Mouse (Mus musculus): ENCODE results near the gene Cptp.

Gene Cptp

GRCm38 (mm10) chr4:155869317-155870033 lies at the start of gene Cptp, which contains the start of gene Ints11:
TSS of gene Cptp (minus strand) at chr4:155869440.
TSS of gene Ints11 (plus strand) at chr4:155869546.
- DNase-seq (ENCODE audit: low spot score), result peak; percentile 84

DNA sequence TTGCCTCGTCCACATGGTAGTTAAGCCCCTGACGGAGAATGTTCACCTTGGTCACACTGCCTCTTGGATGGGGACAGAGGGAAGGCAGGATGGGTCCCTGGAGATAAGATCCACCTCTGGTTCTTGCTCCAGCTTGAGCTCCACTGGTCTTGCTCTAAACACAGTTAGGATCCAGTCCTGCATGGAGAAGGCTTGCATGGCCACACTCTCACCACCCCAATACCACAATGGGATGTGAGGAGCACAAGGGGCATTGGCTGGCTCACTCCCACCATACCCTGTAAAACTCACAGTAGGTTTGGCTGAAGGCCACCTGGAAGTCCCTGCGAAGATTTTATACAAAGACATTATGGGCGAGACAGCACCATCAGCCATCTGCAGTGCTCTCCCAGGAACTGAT lies 39.5 kb upstream of the Cptp start:
- DNase-seq (ENCODE audit: low spot score), result no peak

GRCm38 (mm10) chr4:155908281-155908680 lies 39.0 kb upstream of the Cptp start:
- no peak for DNase-seq (ENCODE audit: low spot score)

DNA sequence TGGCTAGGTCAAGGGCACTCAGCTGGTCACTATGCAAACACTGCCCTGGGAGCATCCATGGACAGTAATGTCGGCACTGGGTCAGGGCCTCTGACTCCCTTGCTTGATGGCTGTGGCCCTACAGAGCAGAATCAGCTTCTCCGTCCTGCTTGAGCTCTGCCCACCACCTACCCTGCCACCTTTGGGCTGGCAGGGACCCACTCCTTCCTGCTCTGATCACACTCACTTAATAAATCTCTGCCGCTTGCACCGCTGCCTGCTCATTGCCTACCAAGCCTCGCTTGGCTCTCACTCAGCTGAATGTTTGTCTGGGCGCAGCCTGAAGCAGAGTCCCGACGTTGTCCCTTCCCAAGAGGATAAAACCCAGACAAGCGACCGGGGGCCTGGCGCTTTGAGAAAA lies 37.8 kb upstream of the Cptp start:
- no peak for DNase-seq (ENCODE audit: low spot score)

DNA sequence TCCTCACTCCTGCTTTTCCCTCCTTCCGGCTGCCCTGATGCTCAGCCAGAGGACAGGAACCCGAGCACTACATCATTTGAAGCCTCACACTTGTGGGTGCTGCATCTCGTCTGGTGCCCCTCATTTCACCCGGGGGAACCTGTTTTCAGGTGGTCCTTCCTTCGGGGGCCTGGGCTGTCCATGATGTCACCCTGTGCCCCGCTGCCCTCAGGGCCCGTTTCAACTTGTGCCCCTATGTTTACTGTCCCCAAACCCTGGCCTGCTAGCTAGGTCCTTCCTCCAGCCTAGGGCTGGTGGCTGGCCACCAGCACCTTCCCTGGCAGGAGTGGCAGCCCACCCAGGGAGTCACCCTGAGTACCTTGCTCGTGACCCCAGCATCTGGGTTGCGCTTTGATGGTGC lies 36.9 kb upstream of the Cptp start:
- DNase-seq (ENCODE audit: low spot score), result no peak

- DNase-seq (ENCODE audit: low spot score), result no peak
Observed at GRCm38 (mm10) chr4:155905634-155906033, 36.4 kb upstream of the Cptp start.

GRCm38 (mm10) chr4:155904318-155905102 lies 35.3 kb upstream of the Cptp start:
- DNase-seq (ENCODE audit: low spot score), result no peak

DNA sequence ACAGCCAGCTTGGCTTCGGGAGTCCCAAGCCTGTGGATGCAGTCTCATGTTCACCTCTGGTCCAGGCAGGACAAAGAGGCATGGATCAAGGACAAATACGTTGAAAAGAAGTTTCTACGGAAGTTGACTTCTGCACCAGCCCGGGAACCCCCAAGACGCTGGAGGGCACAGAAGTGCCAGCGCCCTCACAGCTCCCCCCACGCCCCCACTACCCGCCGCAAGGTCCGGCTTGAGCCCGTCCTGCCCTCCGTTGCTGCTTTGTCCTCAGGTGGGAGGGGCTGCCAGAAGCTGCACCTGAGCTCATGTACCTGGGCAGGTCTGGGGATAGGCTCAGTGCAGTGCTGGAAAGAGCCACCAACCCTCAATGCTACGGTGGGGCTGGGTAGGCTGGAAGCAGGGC lies 34.0 kb upstream of the Cptp start:
- no peak for DNase-seq (ENCODE audit: low spot score)

- DNase-seq (ENCODE audit: low spot score), result no peak
Observed at GRCm38 (mm10) chr4:155901205-155901604, 32.0 kb upstream of the Cptp start.

GRCm38 (mm10) chr4:155899355-155899754 lies 30.1 kb upstream of the Cptp start:
- no peak for DNase-seq (ENCODE audit: low spot score)

DNA sequence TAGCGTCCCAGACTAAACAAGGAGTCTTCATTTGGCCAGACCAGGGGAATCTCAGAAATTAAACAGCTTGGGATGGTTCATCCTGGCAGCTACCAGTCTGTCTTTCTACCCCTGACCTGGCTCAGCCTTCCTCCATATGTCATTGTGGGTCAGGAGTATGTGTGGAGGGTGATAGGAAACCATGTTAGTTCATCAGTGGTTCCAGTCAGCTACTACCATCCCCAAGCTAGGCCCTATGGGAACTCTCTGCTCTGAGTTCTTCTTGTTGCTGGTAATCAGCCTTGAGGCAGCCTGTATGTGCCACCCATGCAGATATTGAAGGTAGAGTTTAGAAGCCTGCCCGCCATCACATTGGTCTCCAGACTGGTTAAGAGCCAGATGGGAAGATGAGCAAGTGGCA lies 29.1 kb upstream of the Cptp start:
- DNase-seq (ENCODE audit: low spot score), result no peak

GRCm38 (mm10) chr4:155896461-155896860 lies 27.2 kb upstream of the Cptp start:
- no peak for DNase-seq (ENCODE audit: low spot score)

GRCm38 (mm10) chr4:155895826-155896225 lies 26.6 kb upstream of the Cptp start:
- no peak for DNase-seq (ENCODE audit: low spot score)

GRCm38 (mm10) chr4:155895216-155895615 lies 26.0 kb upstream of the Cptp start:
- peak; percentile 58 for DNase-seq (ENCODE audit: low spot score)

GRCm38 (mm10) chr4:155894311-155894881 lies 25.2 kb upstream of the Cptp start:
- no peak for DNase-seq (ENCODE audit: low spot score)

GRCm38 (mm10) chr4:155893212-155893690 lies 24.0 kb upstream of the Cptp start:
- no peak for DNase-seq (ENCODE audit: low spot score)

- no peak for DNase-seq (ENCODE audit: low spot score)
Observed at GRCm38 (mm10) chr4:155892438-155893211, 23.4 kb upstream of the Cptp start.

GRCm38 (mm10) chr4:155892017-155892416 lies 22.8 kb upstream of the Cptp start:
- no peak for DNase-seq (ENCODE audit: low spot score)

- peak; percentile 90 for DNase-seq (ENCODE audit: low spot score)
Observed at GRCm38 (mm10) chr4:155891551-155892001, 22.3 kb upstream of the Cptp start, which contains the start of the genes Pusl1 and Acap3. TSS of gene Pusl1 (minus strand) at chr4:155891781. TSS of gene Acap3 (plus strand) at chr4:155891822.

DNA sequence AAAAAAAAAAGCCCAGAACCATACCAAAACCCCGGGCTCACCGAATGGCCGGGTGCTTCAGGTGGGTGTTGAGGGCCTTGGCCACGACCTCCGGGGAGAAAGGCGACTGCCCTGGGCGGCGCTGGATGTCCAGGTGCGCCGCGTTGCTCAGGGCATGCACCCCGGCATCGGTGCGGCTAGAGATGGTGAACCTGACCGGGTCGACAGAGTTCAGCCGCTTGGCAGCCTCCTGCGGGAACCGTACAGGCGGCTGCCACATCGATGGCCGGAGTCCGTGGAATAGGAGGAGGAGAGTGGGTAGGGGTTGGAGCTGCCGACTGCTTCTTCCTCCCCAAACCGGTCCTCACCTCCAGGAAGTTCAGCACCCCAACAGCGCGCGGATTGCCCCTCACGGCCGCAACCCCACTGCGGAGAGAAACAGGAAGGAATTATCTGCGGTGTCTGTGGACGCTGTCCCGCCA lies 21.8 kb upstream of the Cptp start:
- DNase-seq (ENCODE audit: low spot score), result no peak

GRCm38 (mm10) chr4:155889316-155889715 lies 20.1 kb upstream of the Cptp start:
- DNase-seq (ENCODE audit: low spot score), result no peak

DNA sequence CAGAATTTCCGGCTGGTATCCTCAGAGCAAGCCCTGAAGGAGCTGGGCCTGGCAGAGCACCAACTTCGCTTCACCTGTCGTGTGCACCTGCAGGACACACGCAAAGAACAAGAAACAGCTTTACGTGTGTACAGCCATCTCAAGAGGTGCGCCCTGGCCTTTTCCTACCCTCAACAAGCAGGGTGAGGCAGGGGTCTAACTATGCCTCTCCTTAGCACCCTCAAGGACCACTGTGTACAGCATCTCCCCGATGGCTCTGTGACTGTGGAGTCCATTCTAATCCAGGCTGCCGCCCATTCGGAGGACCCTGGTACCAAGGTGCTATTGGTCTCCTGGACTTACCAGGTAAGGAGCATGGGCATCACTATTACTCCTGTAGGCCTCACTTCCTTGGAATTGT lies 18.9 kb upstream of the Cptp start:
- DNase-seq (ENCODE audit: low spot score), result no peak

All from layer of hippocampus, adult 9-10 months (tissue).